ENCODE assay signal across 7 mouse cellular contexts in the genomic region with DNA sequence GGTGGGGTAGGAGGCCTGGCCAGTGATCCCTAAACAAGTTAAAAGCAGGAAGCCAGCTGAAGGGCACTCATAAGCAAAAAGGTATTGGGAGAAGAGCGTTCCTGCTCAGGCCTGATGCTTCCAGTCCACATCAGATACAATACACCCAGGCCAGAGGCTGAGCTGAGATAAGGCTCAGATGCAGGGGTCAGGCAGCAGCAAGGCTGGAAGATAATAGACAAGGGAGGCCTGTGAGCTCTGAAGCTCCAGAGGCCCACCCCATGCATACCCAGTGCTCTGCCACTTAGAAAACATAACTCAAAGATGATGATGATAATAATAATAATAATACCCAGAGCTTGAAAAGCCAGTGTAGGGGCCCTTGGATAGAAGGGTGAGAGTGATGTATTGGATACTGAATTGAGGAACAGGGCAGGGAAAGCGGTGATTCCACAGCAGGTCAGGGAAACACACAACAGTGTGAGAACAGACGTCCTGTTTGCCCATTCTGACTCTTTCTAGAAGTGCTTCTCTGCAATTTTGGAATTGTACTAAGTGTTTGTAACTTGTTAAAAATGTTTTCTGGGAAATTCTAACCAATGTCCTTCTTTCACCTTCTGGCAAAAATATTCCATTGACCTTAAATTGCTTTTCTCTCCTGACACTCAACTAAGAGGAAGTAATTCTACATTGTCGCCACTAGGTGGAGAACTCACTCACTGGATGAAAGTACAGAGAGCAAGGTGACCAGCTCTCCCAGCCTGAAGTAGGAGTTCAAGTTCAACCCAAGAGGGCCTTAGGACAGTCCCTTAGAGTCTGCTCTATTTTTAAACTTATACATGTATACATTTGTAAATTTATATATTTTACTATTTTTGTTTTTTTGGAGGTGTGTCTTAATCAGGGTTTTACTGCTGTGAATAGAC. TPM values are rescaled to one million over a fixed set of nuclear protein-coding genes. Genes with fewer than 3 reads are reported as not detected.
DNase-seq lines count a peak whose midpoint lies in the region; ATAC-seq and TF ChIP-seq lines count a peak whose summit lies in the region.

No protein-coding gene starts in this region.

- POLR2A ChIA-PET in Patski (lab: Charles Lee), result interaction anchor here (0.6 to 1.3 kb wide), 2 partner anchors 11 to 988 kb away, joined by 3 read pairs; no protein-coding TSS in a partner anchor

- ATAC-seq in Patski, result peak; percentile 39
- ATAC-seq in liver, embryonic 12.5 days, result peak; percentile 98

- H3K27me3 ChIP-seq in Patski, result no peaks in the 10 kb centered on the region
- H3K27me3 ChIP-seq in liver, embryonic 12.5 days (replicated peaks), result no peaks in the 10 kb centered on the region; the same call in 1 of the 2 replicates

- H3K4me2 ChIP-seq in liver, embryonic 12.5 days, result peak overlapping the region; percentile 50

- peak overlapping the region; percentile 59 for H3K9ac ChIP-seq in liver, embryonic 12.5 days

- 40% methylated on average over 4 of the region's 4 CpGs for WGBS in liver, embryonic 12.5 days (ENCODE audit: insufficient replicate concordance)

- no peak overlapping the region for H3K4me3 ChIP-seq in liver, embryonic 12.5 days

- H3K27ac ChIP-seq in liver, embryonic 12.5 days, result peak overlapping the region; percentile 89

- in situ Hi-C loops in Patski (cut with MboI; ENCODE audit: low pct_unique_long_range_greater_than_20kb), result no loop called here

- peak; percentile 72 for TF ChIP-seq CTCF in Patski (IDR thresholded peaks at IDR 0.05)

- H3K36me3 ChIP-seq in liver, embryonic 12.5 days, result no peaks in the 10 kb centered on the region

- peaks cover 47% of the 10 kb centered on the region for H3K4me1 ChIP-seq in liver, embryonic 12.5 days

- H3K9me3 ChIP-seq in liver, embryonic 12.5 days (replicated peaks), result no peaks in the 10 kb centered on the region; the same call in 1 of the 2 replicates

- CTCF ChIA-PET in Patski (lab: Charles Lee), result interaction anchor here (1.0 to 1.4 kb wide), 2 partner anchors 46 to 234 kb away, joined by 3 read pairs; no protein-coding TSS in a partner anchor

- peak; percentile 27 for DNase-seq in kidney, postnatal 10 days
- no peak for DNase-seq in kidney, adult 11 months
- DNase-seq in Patski (ENCODE audit: low read depth, low spot score), result no peak
- peak; percentile 39 to 65 for DNase-seq in cerebellum, postnatal 10 days
- no peak for DNase-seq in urinary bladder, postnatal 14 days (ENCODE audit: low spot score)
- DNase-seq in right cerebral cortex, adult 2 months (ENCODE audit: low spot score in 2 of 2), result no peak

RNA-seq across cellular contexts. Expression of gene Gp9, which starts 14.2 kb away (rescaled TPM):
- polyA plus RNA-seq in Patski (2021), result not detected
- 40.9 and 44.2 TPM in 2 replicates for polyA plus RNA-seq in liver, embryonic 12.5 days (2016; fragmentation: Nextera tagmentation; extraction: Ambion mirVana)

RNA-seq across cellular contexts. Expression of gene Efcc1, which starts 33.0 kb away (rescaled TPM):
- 0.10 TPM for polyA plus RNA-seq in Patski (2021)
- polyA plus RNA-seq in liver, embryonic 12.5 days (2016; fragmentation: Nextera tagmentation; extraction: Ambion mirVana), result 0.51 and 0.63 TPM in 2 replicates

RNA-seq across cellular contexts. Expression of gene Rab43, which starts 48.3 kb away (rescaled TPM):
- polyA plus RNA-seq in Patski (2021), result 26.7 TPM
- 28.6 and 30.5 TPM in 2 replicates for polyA plus RNA-seq in liver, embryonic 12.5 days (2016; fragmentation: Nextera tagmentation; extraction: Ambion mirVana)

Comparison
In these comparisons a context has a peak if more than half of its experiments do, and no peak if none do; other contexts are left out.
1. DNase-seq: peak in kidney, postnatal 10 days (single experiment) and cerebellum, postnatal 10 days (2 of 2); none in kidney, adult 11 months (single experiment), Patski (single experiment), urinary bladder, postnatal 14 days (single experiment) and right cerebral cortex, adult 2 months (0 of 2).
2. RNA of gene Gp9, which starts 14.2 kb away (polyA plus RNA-seq): 40.9 to 44.2 TPM in liver, embryonic 12.5 days; not detected in Patski (single experiment); every median in the first group is over 10 times any median in the second.